ENCODE assay signal across 8 mouse cellular contexts in genomic region chr4:140713480-140714365, GRCm38 (mm10). TPM values are rescaled to one million over a fixed set of nuclear protein-coding genes. Genes with fewer than 3 reads are reported as not detected.
DNase-seq lines count a peak whose midpoint lies in the region; ATAC-seq lines count a peak whose summit lies in the region.

No protein-coding gene starts in this region.

- peaks cover 65% of the 10 kb centered on the region for H3K36me3 ChIP-seq in hindbrain, embryonic 15.5 days

- peak; percentile 90 for ATAC-seq in hindbrain, embryonic 15.5 days (ENCODE audit: low FRiP score, low read depth)

- no peak overlapping the region for H3K9ac ChIP-seq in hindbrain, embryonic 15.5 days

- H3K9me3 ChIP-seq in hindbrain, embryonic 15.5 days, result no peaks in the 10 kb centered on the region

- 0 out of 2 replicates have a peak overlapping the region, but pooled peaks have one; percentile 2 for H3K4me2 ChIP-seq in hindbrain, embryonic 15.5 days

- H3K27ac ChIP-seq in hindbrain, embryonic 15.5 days (replicated peaks), result peak overlapping the region; percentile 74

- peak; percentile 88 for DNase-seq in NIH3T3 (ENCODE audit: low read depth)
- peak; percentile 98 for DNase-seq in cerebellum, postnatal 25 days
- DNase-seq in frontal cortex, postnatal 36 days (ENCODE audit: low spot score in 2 of 2), result peak; percentile 98 to 99
- DNase-seq in left cerebral cortex, adult 18-20 months (ENCODE audit: low spot score in 2 of 2), result peak; percentile 98 to 99
- peak; percentile 95 to 96 for DNase-seq in lung, postnatal 4 days
- peak; percentile 91 for DNase-seq in retina, postnatal 7 days (ENCODE audit: low read depth, low spot score)
- peak; percentile 79 to 82 for DNase-seq in urinary bladder, adult 18-20 months (ENCODE audit: low spot score in 2 of 2)

- no peaks in the 10 kb centered on the region for H3K27me3 ChIP-seq in hindbrain, embryonic 15.5 days

- no peak overlapping the region for H3K4me3 ChIP-seq in hindbrain, embryonic 15.5 days

- peaks cover 22% of the 10 kb centered on the region for H3K4me1 ChIP-seq in hindbrain, embryonic 15.5 days (replicated peaks)

- WGBS in hindbrain, embryonic 15.5 days, result 23% methylated on average over 29 of the region's 29 CpGs

RNA-seq across cellular contexts. Expression of gene Rcc2, which starts 13.4 kb away (rescaled TPM):
- 25.0 and 28.8 TPM in 2 replicates for polyA plus RNA-seq in hindbrain, embryonic 15.5 days (2015; fragmentation: Nextera tagmentation; extraction: Ambion mirVana)
- total RNA-seq in left cerebral cortex, adult 18-20 months (2021), result 10 to 100 TPM; 89.8 to 94.3 TPM

RNA-seq across cellular contexts. Expression of gene Padi6, which starts 28.7 kb away (rescaled TPM):
- polyA plus RNA-seq in hindbrain, embryonic 15.5 days (2015; fragmentation: Nextera tagmentation; extraction: Ambion mirVana), result not detected in 2 replicates
- under 1 TPM in 1 of 2 experiments, not detected in 1; 0.66 TPM for total RNA-seq in left cerebral cortex, adult 18-20 months (2021)

RNA-seq across cellular contexts. Expression of gene Arhgef10l, which starts 47.9 kb away (rescaled TPM):
- polyA plus RNA-seq in hindbrain, embryonic 15.5 days (2015; fragmentation: Nextera tagmentation; extraction: Ambion mirVana), result 26.2 and 28.2 TPM in 2 replicates
- 10 to 100 TPM; 56.0 to 60.5 TPM for total RNA-seq in left cerebral cortex, adult 18-20 months (2021)
